Mouse (Mus musculus): Measurements from ENCODE around the gene Rsu1.

GRCm38 (mm10) chr2:13218112-13218511, 53.1 kb downstream of the Rsu1 start:
- no peak for TF ChIP-seq CTCF (conservative IDR thresholded peaks at IDR 0.05; ENCODE audit: low read length)
- TF ChIP-seq NANOG (IDR thresholded peaks at IDR 0.05; ENCODE audit: borderline replicate concordance, low read length), result no peak
- TF ChIP-seq POU5F1 (IDR thresholded peaks at IDR 0.05; ENCODE audit: borderline replicate concordance, low read length), result no peak

Data from E14TG2a.4 (cell line).